Mouse (Mus musculus): ENCODE results near the gene Ripor1.
A peak's percentile ranks its signal among the peaks of the same experiment; 100 is the strongest.

The Ripor1 gene

DNA sequence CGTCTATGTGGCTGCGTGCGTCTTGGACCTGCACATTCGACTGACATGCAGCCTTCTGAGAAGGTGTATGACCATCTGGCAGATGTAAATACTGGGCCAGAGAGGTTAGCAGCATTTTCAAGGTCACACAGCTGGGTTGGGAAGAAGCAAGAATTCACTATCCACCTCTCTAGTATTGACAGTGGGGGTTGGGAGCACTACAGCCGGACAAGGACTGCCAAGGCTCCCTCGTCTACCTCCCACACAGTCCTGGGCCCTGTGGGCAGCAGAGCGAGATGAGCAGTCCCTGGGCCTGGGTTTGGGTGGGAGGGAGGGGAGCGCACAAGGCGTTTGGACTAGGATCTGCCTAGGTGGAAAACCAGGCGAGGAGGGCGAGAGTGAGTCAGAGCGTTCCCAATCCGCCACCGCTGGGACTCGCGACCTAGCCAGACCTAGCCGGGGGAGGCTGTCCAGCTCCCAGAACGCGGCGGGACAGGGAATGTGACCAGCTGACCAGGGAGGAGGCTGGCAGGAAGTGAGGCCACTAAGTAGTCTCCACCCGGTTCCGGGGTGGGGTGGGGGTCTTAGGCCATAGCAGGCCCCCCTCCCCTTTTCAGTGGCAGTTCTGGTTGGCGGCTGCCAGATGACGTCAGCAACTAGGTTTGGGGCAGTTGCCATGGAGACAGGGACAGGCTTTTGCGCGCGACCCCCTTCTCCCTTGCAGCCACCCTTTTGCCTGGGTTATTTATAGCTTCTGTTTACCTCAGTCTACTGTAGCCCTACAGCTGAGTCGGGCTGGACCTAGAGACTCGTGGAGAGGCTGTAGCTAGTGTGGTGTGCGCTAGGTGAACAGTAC, 1.4 kb downstream of the Ripor1 start:
- DNase-seq (ENCODE audit: low read depth, low spot score): peak; percentile 76

DNA sequence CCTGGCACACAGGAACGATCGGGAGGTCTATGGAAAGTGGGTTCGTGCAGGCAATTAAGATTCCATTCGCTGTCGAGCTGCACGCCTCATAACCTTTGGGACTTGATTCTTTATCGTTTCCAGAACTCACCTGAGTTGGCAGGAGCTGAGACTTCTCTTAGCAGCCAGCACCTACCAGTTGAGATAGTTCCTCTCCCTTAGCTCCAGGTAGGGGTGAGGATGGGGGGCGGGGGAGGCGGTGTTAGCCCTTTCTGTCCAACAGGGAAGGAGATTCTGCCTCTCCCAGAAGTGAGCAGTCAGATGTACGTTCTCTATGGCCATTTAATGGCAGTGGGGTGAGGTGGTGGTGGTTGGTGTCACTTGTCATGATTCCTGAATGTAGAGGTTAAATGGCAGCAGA, 2.0 kb downstream of the Ripor1 start:
- DNase-seq (ENCODE audit: low read depth, low spot score): no peak

DNA sequence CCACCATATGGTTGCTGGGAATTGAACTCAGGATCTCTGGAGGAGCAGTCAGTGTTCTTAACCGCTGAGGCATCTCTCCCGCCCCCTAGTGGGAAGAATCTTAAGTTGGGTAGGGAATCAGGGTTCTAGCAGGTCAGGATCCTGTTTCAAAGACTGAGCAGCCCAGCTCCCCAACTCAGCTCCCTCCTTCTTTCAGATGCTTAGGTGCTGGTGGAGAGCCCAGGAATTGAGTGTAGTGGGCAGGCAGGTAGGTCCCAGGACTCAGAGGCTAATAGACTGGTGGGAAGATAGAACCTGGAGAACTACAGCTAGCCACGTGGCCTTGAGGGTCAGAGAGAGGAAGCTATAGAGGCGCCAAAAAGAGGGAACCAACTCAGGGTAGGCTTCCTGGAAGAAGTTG, 2.6 kb downstream of the Ripor1 start:
- DNase-seq (ENCODE audit: low read depth, low spot score): no peak

DNA sequence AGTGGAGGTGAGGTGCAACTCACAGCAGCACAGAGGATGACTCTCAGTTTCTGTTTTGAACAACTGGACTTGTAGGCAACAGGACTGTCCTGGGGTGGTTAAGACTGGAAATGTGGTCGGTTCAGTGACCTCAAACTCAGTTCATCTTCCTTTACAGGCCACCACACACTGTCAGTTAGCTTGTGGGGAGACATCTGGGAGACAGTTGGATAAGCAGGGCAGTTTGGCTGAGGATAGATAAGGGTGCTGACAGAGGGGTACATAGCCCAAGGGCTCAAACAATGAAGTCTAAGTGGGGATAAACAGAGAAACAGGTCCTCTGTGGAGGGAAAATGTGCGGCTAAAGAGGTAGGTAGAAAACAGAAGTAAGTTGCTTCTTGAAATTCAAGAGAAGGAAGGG, 4.3 kb downstream of the Ripor1 start:
- no peak for DNase-seq (ENCODE audit: low read depth, low spot score)

DNA sequence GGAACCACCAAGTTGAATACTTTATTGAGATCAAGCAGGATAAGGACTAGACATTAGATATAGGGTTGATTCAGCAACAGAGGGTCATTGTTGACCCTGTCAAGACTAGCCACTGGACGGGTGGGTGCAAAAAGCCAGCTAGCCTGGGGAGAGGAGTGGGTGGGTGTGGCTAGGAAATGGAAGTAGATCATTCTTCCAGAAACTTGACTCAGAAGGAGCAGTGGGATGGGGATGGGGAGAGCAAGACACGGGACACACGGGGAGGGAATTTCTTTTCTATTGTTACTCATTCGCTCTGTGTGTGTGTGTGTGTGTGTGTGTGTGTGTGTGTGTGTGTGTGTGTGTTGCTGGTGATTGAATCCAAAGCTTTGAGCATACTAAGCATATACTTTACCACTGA, 4.7 kb downstream of the Ripor1 start:
- DNase-seq (ENCODE audit: low read depth, low spot score): no peak

DNA sequence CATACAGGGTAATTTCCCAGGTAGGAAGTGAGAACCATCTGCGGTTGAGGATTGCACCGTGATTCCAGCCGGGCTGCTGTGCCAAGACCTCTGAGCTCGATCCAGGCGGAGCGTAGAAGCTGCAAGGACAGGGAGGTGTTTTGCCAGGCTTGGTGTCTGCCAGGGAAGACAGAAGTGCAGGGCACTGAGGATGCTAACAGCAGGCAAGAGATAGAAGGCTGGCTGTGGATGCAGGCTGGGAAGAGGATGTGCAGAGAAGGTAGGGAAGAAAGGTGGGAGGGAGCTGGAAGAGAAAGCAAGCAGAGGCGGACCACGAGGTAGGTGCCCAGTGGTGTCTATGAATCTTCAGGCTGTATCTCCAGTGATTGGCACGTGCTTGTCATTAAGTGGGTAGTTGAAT, 6.8 kb downstream of the Ripor1 start:
- no peak for DNase-seq (ENCODE audit: low read depth, low spot score)

DNA sequence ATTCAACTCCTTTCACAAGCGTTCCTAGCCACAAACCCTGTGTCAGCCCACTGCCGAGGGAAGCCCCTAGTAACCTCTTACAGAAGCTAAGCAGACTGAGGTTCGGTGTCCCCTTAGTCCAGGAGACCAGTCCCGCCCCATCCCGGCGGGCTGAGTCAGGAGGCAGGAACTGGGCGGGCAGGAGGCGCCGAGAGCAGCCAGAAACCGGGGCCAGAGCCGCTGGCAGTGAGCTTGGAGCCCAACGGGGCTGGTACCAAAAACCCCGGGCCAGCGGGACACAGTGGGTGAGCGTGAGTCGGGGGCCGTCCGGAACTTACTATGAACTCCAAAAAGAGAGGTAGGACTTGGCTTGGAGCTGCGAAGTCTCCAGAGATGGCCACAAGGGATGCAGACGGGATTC, 8.0 kb downstream of the Ripor1 start:
- no peak for DNase-seq (ENCODE audit: low read depth, low spot score)

DNA sequence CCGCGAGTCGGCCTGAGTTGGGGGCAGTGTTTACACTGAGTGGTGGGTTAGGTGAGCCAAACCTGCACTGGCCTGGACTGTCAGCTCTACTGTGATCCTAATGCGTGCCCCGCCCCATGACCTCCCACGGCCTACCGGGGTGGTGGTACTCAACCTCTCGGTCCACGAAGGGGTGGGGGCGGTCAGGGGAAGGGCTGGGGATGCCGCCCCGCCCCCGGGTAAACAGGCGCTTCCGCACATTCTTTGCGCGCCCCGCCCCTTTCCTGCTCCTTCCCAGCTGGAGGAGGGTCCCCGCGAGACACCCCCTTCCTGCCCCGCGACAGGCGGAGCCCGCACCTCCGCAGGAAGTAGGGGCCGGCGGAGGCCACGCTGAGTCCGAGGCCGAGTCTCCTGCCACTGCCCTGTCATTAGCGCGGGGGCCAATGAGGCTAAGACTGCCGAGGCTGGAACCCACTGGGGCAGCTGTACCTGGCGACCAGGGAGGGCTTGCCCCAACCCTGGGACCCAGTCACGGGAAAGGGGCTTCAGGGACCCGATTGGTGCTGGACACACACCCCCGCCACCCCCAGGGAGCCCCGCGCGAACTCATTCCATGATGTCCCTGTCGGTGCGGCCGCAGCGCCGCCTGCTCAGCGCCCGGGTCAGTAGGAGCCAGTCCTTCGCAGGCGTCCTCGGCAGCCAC, 8.9 kb downstream of the Ripor1 start:
- DNase-seq (ENCODE audit: low read depth, low spot score): no peak

DNA sequence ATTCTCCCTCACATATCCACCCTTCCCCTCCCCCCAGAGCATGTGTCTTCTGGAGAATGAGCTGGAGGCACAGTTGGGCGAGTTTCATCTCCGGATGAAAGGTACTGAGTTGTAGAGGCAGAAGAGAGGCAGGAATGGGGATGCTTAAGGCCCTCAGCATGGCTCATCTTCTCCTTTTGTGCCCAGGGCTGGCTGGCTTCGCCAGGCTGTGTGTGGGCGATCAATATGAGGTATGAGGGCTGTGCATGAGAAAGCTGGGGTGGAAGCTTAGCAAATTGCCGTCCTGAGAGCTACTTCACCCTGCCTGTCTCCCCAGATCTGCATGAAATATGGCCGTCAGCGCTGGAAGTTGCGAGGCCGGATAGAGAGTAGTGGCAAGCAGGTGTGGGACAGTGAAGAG, 10.9 kb downstream of the Ripor1 start:
- DNase-seq (ENCODE audit: low read depth, low spot score): no peak

DNA sequence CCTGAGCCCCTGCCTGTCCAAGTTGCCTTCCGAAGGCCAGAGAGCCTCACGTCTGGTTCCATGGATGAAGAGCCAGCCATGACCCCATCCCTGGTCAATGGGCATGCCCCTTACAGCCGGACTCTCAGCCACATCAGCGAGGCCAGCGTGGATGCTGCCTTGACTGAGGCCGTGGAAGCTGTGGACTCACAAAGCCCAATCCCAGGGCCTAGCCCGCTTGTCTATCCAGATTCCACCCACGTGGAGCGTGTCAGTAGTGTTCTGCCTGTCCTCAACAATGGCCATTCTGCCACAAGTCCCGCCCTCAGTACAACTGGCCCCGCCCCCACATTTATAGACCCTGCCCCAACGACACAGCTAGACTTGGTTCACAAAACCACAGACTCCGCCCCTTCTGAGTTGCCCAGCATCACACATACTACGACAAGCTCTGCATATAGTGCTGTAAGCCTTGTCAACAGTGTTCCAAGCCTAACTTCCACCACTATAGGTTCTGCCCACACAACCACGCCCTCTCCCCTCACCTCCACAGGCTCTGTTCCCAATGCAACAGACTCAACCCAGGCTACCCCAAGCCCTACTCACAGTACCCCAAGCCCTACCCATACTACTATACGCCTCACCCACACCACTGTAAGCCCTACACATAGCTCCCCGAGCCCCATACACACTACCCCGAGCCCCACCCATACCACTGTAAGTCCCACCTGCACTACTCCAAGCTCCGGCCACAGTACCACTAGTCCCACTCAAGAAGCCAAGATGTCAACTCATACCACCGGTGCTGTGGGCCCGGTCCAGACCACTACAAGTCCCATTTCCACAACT, 12.6 kb downstream of the Ripor1 start:
- no peak for DNase-seq (ENCODE audit: low read depth, low spot score)

DNA sequence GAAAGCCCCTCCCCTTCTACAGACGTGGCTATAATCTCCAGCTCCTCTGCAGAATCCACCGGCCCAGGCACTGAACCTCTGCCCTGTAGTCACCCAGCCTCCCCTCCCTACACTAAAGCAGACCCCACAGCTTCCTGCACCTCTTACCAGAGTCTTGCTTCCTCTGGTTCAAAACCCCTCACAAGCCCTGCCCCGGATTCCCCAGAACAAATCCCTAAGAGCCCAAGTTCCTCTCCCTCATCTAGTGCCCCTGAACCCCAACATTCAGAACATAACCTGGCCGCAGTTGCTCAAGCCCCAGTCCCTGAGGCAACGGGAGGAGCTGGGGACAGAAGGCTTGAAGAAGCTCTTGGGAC, 13.2 kb downstream of the Ripor1 start:
- no peak for DNase-seq (ENCODE audit: low read depth, low spot score)

DNA sequence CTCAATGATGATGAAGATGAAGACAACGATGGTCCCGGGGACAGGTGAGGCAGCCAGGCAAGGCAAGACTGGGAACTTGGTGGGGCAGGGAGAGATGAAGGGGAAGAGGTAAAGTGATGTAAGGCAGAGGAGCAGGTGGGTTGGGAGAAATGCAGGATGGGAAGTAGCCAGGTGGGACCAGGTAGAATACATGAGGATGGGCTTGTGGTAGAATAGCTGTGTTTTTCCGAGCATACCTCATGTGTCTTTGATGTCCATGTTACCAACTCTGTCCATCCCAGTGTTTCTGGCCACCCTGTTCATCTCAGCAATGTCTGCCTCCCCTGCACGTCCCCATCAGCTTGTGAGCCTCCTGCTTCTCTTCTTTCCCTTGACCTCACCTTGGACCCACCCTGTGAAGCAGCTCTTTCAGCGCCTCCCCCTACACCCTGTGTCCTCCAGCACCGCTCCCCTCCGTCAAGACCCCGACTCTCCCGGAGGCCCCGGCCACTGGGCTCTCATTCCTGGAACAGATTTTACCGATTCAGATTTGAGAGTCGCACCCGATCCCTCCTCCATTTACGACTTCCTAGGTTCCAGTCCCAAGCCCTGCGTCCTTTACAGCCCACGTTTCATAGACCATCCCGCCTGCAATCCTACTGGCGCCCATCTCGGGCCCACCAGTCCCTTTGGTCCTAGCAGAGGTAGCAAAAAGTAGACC, 14.0 kb downstream of the Ripor1 start:
- no peak for DNase-seq (ENCODE audit: low read depth, low spot score)

DNA sequence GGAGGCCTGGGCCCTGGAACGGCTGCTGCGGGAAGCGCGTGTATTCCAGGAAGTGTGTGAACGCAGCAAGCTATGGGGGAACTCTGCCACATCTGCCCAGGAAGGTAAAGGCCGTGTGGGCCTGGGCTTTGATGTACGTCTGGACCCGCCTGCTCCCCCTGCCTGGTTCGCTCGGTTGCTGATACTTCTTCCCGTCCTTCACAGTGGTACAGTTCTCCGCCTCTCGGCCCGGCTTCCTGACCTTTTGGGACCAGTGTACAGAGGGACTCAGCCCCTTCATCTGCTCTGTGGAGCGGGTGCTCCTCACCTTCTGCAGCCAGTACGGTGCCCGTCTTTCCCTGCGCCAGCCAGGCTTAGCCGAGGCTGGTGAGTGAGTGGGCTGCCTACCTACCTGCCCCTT, 15.2 kb downstream of the Ripor1 start:
- DNase-seq (ENCODE audit: low read depth, low spot score): no peak

DNA sequence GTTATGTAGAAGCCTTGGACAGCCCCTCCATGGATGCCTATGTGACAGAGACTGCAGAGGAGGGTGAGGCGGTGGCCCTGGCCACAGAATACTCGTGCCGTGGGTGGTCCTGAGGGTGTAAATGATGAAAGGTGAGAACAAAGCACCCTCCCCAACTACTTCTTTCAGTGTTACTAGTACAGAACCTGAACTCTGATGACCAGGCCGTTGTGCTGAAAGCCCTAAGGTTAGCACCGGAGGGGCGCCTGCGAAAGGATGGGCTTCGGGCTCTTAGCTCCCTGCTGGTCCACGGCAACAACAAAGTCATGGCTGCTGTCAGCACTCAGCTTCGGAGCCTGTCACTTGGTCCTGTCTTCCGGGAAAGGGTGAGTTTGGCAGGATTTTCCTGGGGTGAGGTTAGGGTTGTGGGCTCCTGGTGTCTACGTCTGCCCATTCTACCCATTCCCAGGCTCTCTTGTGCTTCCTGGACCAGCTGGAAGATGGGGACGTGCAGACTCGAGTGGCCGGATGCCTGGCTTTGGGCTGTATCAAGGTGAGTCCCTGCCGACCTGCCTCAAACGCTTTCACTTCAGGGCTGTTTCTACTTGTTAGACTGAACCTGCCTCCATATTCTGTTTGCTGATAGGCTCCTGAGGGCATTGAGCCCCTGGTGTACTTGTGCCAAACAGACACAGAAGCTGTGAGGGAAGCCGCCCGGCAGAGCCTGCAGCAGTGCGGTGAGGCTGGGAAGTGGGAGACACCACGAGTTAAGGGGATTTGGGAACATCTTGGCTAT, 16.1 kb downstream of the Ripor1 start:
- no peak for DNase-seq (ENCODE audit: low read depth, low spot score)

DNA sequence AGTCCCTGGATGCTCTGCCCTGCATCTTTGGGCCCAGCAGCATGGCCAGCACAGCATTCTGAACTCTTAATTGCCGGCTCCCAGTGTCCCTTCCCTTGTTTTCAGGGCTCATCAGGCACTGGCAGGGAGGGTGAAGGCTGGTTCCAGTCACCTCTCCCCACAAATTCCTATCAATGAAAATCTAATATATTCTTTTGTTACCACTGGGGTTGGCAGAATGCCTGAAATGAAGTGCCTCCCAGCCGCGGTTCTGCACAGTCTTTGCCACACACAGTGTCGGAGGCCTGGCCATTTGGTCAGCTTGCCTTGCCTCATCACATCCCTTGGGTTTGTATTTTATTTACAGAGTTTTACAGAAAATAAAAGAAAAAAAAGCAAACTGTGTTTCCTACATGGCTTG, 16.8 kb downstream of the Ripor1 start:
- no peak for DNase-seq (ENCODE audit: low read depth, low spot score)

DNA sequence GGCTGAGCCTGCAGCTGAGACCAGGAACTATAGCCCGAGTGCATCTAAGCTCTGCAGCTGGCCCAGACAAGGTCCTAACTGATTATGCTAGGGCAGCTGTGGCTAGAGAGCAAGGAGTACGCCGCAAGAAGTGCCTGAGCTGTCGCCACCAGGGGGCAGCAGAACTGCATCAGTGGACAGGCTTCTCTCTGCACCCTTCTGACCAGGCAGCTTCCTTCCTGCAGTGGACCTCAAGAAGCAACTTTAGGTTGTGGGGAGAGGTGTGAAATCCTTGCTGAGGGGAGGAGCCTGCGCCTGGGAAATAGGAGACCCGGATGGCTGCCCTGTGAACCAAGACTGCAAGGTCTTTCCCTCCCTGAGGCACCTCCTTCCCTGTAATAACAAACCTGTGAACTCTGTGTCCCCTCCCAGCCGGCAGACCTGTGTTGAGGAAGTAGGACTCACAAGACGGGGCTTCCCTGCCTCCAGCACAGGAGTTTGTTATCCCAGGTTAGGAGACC, 17.4 kb downstream of the Ripor1 start:
- DNase-seq (ENCODE audit: low read depth, low spot score): peak; percentile 91

DNA sequence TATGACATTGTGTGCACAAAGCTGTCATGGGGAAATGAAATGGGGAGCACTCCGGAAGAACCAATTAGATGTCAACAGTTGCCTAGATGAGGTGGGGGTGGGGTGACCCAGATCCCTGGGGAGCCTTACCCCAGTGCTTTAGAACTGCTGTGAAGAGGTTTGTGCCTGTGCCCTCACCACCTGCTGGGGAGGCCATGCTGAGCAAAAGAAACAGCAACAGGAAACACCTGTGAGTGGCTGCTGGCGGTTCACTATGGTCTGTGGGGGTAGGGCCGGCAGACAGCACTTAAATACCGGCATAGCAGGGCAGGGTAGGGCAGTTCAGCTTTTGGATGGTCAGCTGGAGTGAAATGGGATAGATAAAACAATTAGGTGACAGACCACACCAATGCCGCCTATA, 18.1 kb downstream of the Ripor1 start:
- peak; percentile 63 for DNase-seq (ENCODE audit: low read depth, low spot score)

DNA sequence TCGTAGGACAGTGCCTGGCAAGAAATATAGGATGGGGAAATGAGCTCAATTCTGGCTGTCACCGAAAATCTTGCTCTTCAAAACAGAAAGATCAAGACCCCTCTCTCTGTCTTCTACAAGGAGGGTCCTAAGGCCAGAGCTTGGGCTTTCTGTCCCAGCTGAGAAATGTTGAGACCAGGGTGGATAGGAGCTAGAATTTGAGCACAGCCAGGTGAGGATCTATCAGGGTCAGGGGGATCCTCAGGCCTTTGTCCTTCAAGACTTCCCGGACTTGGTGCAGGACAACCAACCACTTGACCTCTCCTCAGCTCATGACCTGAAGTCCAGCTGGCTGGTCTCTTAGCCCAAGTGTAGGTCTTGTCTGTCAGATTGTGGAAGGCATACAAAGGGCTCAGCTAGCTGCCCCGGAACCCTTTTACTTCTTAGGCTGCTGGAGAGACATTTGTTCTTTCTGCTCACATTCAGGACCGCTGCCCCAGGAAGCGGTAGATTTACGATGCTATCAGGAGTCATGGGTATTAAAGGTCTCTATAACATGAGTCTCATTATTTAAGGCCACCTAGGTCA, 18.7 kb downstream of the Ripor1 start:
- DNase-seq (ENCODE audit: low read depth, low spot score): no peak

DNA sequence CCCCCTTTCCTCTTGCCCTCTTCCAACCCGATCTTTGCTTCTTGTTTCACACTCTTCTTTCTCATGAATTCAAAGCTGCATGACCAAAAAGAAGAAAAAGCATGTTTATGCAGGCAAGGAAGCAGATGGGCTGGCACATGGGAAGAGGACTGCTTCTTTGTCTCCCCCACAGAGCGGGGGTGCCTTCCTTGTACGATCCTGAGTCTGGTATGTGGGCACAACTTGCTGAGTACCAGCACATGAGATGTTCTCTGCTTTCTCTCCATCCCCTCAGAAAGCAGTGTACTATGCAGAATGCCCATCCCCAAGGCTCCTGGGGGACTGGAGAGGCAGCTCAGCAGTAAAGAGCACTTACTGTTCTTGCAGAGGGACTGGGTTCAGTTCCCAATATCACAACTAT, 19.3 kb downstream of the Ripor1 start:
- no peak for DNase-seq (ENCODE audit: low read depth, low spot score)

DNA sequence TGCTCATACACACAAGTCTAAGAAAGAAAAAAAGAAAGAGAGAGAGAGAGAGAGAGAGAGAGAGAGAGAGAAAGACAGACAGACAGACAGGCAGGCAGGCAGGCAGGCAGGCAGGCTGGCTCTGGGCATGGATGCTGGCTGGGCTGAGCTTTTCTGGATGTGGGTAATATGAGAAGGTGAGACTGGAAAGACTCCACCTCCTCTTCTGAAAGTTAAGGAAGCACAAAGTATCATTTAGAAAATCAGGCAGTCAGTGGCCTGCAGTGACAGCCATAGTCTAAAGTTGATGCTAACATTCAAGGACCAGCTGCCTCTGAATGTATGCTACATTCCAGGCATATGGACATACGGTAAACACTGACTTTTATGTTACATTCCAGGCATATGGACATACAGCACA, 19.8 kb downstream of the Ripor1 start:
- no peak for DNase-seq (ENCODE audit: low read depth, low spot score)

DNA sequence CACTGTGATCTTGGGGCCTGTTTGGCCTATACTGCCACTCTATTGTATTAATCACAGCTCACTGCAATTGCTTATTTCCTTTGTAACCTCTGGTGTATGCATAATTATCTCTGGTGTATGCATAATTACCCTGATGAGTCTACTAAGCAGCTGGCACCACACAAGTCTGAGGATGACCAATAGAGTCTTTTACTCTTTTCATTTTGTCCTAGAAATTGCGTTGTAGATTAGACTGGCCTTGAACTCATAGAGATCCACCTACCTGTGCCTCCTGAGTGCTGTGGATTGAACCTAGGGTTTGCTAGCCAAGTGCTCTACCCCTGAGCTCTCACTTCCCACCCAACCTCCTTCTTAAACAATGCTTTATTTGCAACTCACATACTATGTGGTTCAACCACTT, 21.0 kb downstream of the Ripor1 start:
- DNase-seq (ENCODE audit: low read depth, low spot score): no peak

All from skeletal muscle tissue, adult 2 months (tissue).